Mouse (Mus musculus): ENCODE results near the gene Pdzd7. TPM values are rescaled to one million over a fixed set of nuclear protein-coding genes. Genes with fewer than 3 reads are reported as not detected.

Gene Pdzd7
- polyA plus RNA-seq, 1 experiment from 2014 or later = not detected

GRCm38 (mm10) chr19:45015518-45016281, 29.8 kb downstream of the Pdzd7 start:
- Histone ChIP-seq H3K9me3 (no peaks in the 10 kb centered on the region), H3K36me3 (peaks cover 28% of the 10 kb centered on the region), H3K9ac (peak overlapping the region; percentile 98), H3K27ac (replicated peaks) (peak overlapping the region; percentile 100), H3K4me3 (peak overlapping the region; percentile 85), H3K4me2 (peak overlapping the region; percentile 98), H3K27me3 (replicated peaks) (no peaks in the 10 kb centered on the region), H3K4me1 (peaks cover 54% of the 10 kb centered on the region)
- WGBS = under 1% methylated on average over 34 of the region's 34 CpGs
- peak; percentile 39 for ATAC-seq (ENCODE audit: extremely low read depth, insufficient number of reproducible peaks, low FRiP score, low TSS enrichment)

- peak overlapping the region; percentile 85 for H3K4me3 ChIP-seq
- ATAC-seq (ENCODE audit: extremely low read depth, insufficient number of reproducible peaks, low FRiP score, low TSS enrichment) = peak; percentile 19; the same call in 1 of the 2 replicates
- H3K27ac ChIP-seq (replicated peaks) = peak overlapping the region; percentile 100
- under 1% methylated on average over 25 of the region's 25 CpGs for WGBS
- peaks cover 30% of the 10 kb centered on the region for H3K36me3 ChIP-seq
- H3K4me1 ChIP-seq = peaks cover 47% of the 10 kb centered on the region
- H3K27me3 ChIP-seq (replicated peaks) = no peaks in the 10 kb centered on the region
- no peaks in the 10 kb centered on the region for H3K9me3 ChIP-seq
- peak overlapping the region; percentile 98 for H3K9ac ChIP-seq
- peak overlapping the region; percentile 98 for H3K4me2 ChIP-seq
Measured at GRCm38 (mm10) chr19:45014981-45015402, 30.5 kb downstream of the Pdzd7 start.

DNA sequence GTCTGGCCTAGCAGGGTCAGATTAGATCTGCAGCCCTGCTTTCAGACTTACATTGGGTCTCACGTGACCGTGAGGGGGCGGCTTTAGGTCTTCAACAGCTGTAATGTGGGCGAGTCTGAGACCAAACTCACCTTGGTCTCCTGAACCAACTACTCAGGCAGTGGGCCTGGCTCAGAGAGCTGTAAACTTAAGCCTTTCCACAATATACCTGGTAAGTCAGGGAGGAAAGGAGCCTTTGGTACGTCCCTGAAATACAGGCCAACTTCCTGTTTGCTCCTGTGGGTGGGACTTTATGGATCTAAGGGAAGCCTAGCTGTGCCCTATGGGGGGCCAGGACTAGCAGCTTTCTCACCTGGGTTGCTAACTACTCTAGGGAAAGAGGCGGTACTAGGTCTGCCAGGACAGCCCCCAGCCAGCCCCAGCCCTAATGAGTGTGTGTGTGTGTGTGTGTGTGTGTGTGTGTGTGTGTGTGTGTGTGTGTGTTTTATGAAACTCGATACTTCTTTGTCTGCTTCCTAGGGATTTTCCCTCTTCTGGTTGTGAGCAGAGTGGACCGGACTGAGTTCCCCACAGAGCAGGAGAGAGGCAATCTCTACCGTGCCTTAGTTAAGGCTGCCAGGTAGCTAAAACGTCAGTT, 31.1 kb downstream of the Pdzd7 start, which contains the start of gene Lzts2:
Gene Lzts2 (plus strand): TSS at position 80 of the 637 bp plus-strand sequence.
- no peak for ATAC-seq (ENCODE audit: extremely low read depth, insufficient number of reproducible peaks, low FRiP score, low TSS enrichment)
- H3K36me3 ChIP-seq = peaks cover 30% of the 10 kb centered on the region
- peak within 1 kb of the TSS; percentile 100 for H3K27ac ChIP-seq (replicated peaks)
- H3K9me3 ChIP-seq = no peaks in the 10 kb centered on the region
- H3K9ac ChIP-seq = peak within 1 kb of the TSS; percentile 98
- H3K4me1 ChIP-seq = peaks cover 42% of the 10 kb centered on the region
- H3K27me3 ChIP-seq (replicated peaks) = no peaks in the 10 kb centered on the region
- WGBS = 3% methylated on average over 10 of the region's 10 CpGs
- H3K4me3 ChIP-seq = peak within 1 kb of the TSS; percentile 85
- H3K4me2 ChIP-seq = peak within 1 kb of the TSS; percentile 98

- H3K9me3 ChIP-seq = no peaks in the 10 kb centered on the region
- ATAC-seq (ENCODE audit: extremely low read depth, insufficient number of reproducible peaks, low FRiP score, low TSS enrichment) = no peak
- H3K9ac ChIP-seq = peak overlapping the region; percentile 98
- no peak overlapping the region for H3K4me3 ChIP-seq
- H3K27me3 ChIP-seq (replicated peaks) = no peaks in the 10 kb centered on the region
- WGBS = 61% methylated on average over 6 of the region's 6 CpGs
- peak overlapping the region; percentile 100 for H3K27ac ChIP-seq (replicated peaks)
- peaks cover 36% of the 10 kb centered on the region for H3K36me3 ChIP-seq
- peaks cover 34% of the 10 kb centered on the region for H3K4me1 ChIP-seq
- peak overlapping the region; percentile 98 for H3K4me2 ChIP-seq
Measured at GRCm38 (mm10) chr19:45013581-45014225, 31.8 kb downstream of the Pdzd7 start.

- peak overlapping the region; percentile 30; the same call in 1 of the 2 replicates for H3K9ac ChIP-seq
- no peak for ATAC-seq (ENCODE audit: extremely low read depth, insufficient number of reproducible peaks, low FRiP score, low TSS enrichment)
- no peaks in the 10 kb centered on the region for H3K27me3 ChIP-seq (replicated peaks)
- no peaks in the 10 kb centered on the region for H3K9me3 ChIP-seq
- H3K36me3 ChIP-seq = peaks cover 44% of the 10 kb centered on the region
- 37% methylated on average over 6 of the region's 6 CpGs for WGBS
- peaks cover 39% of the 10 kb centered on the region for H3K4me1 ChIP-seq
- no peak overlapping the region for H3K4me2 ChIP-seq
- H3K27ac ChIP-seq (replicated peaks) = no peak overlapping the region
- no peak overlapping the region for H3K4me3 ChIP-seq
Measured at GRCm38 (mm10) chr19:45012636-45013035, 32.9 kb downstream of the Pdzd7 start.

GRCm38 (mm10) chr19:45012219-45012618, 33.3 kb downstream of the Pdzd7 start:
- H3K9ac ChIP-seq = no peak overlapping the region
- H3K4me3 ChIP-seq = no peak overlapping the region
- H3K27ac ChIP-seq (replicated peaks) = no peak overlapping the region
- H3K9me3 ChIP-seq = no peaks in the 10 kb centered on the region
- peaks cover 44% of the 10 kb centered on the region for H3K36me3 ChIP-seq
- H3K27me3 ChIP-seq (replicated peaks) = no peaks in the 10 kb centered on the region
- 76% methylated on average over 8 of the region's 8 CpGs for WGBS
- no peak for ATAC-seq (ENCODE audit: extremely low read depth, insufficient number of reproducible peaks, low FRiP score, low TSS enrichment)
- no peak overlapping the region for H3K4me2 ChIP-seq
- H3K4me1 ChIP-seq = peaks cover 43% of the 10 kb centered on the region

- no peak for ATAC-seq (ENCODE audit: extremely low read depth, insufficient number of reproducible peaks, low FRiP score, low TSS enrichment)
- WGBS = 72% methylated on average over 4 of the region's 4 CpGs
Measured at GRCm38 (mm10) chr19:45010646-45011045, 34.9 kb downstream of the Pdzd7 start.

DNA sequence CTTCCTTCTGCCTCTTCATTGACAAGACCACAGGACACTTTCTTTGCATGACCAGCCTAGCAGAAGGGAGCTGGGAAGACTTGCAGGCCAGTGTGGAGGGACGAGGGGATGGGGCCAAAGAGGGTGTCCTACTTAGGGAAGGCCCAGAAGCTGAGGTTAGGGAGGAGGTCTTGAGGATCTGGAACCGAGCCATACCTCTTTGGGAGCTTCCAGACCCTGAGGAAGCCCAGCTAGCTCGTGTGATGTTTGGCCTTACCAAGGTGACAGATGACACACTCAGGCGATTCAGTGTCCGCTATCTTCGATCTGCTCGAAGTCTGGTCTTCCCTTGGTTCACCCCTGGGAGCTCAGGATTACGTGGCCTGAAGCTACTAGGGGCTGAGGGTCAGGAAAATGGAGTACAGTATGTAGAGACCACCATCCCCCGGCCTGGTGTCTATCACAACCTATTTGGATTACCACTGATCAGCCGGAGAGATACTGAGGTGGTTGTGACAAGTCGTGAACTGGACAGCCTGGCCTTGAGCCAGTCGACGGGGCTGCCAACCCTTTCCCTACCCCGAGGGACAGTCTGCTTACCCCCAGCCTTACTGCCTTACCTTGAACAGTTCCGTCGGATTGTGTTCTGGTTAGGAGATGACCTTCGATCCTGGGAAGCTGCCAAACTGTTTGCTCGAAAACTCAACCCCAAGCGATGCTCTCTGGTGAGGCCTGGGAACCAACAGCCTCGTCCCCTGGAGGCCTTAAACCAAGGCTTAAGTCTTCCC, 37.9 kb downstream of the Pdzd7 start:
- H3K9me3 ChIP-seq = no peaks in the 10 kb centered on the region
- H3K27me3 ChIP-seq (replicated peaks) = no peaks in the 10 kb centered on the region
- H3K4me2 ChIP-seq = peak overlapping the region; percentile 95
- H3K36me3 ChIP-seq = peaks cover 67% of the 10 kb centered on the region
- H3K27ac ChIP-seq (replicated peaks) = peak overlapping the region; percentile 88; the same call in 1 of the 2 replicates
- WGBS = 79% methylated on average over 20 of the region's 20 CpGs
- H3K4me3 ChIP-seq = peak overlapping the region; percentile 99
- no peak for ATAC-seq (ENCODE audit: extremely low read depth, insufficient number of reproducible peaks, low FRiP score, low TSS enrichment)
- peaks cover 29% of the 10 kb centered on the region for H3K4me1 ChIP-seq
- H3K9ac ChIP-seq = peak overlapping the region; percentile 93

More at GRCm38 (mm10) chr19:45010646-45011045, 34.9 kb downstream of the Pdzd7 start:
- no peak overlapping the region for H3K9ac ChIP-seq
- H3K4me3 ChIP-seq = no peak overlapping the region
- no peaks in the 10 kb centered on the region for H3K27me3 ChIP-seq (replicated peaks)
- H3K4me2 ChIP-seq = no peak overlapping the region
- H3K27ac ChIP-seq (replicated peaks) = no peak overlapping the region
- H3K9me3 ChIP-seq = no peaks in the 10 kb centered on the region
- H3K4me1 ChIP-seq = peaks cover 42% of the 10 kb centered on the region
- peaks cover 44% of the 10 kb centered on the region for H3K36me3 ChIP-seq

- Histone ChIP-seq H3K27me3 (replicated peaks) (no peaks in the 10 kb centered on the region), H3K9me3 (no peaks in the 10 kb centered on the region), H3K4me1 (peaks cover 29% of the 10 kb centered on the region), H3K36me3 (peaks cover 67% of the 10 kb centered on the region), H3K9ac (peak overlapping the region; percentile 93), H3K27ac (replicated peaks) (peak overlapping the region; percentile 88), H3K4me2 (peak overlapping the region; percentile 95), H3K4me3 (peak overlapping the region; percentile 99)
- WGBS = 38% methylated on average over 17 of the region's 17 CpGs
- ATAC-seq (ENCODE audit: extremely low read depth, insufficient number of reproducible peaks, low FRiP score, low TSS enrichment) = no peak
Measured at GRCm38 (mm10) chr19:45007021-45007420, 38.5 kb downstream of the Pdzd7 start.

- Histone ChIP-seq H3K36me3 (peaks cover 67% of the 10 kb centered on the region), H3K4me1 (peaks cover 29% of the 10 kb centered on the region), H3K9me3 (no peaks in the 10 kb centered on the region), H3K4me3 (peak within 1 kb of the TSS; percentile 99), H3K27me3 (replicated peaks) (no peaks in the 10 kb centered on the region), H3K9ac (peak within 1 kb of the TSS; percentile 93), H3K4me2 (peak within 1 kb of the TSS; percentile 95), H3K27ac (replicated peaks) (peak within 1 kb of the TSS; percentile 88)
- ATAC-seq (ENCODE audit: extremely low read depth, insufficient number of reproducible peaks, low FRiP score, low TSS enrichment) = peak; percentile 95
- under 1% methylated on average over 82 of the region's 82 CpGs for WGBS
Measured at GRCm38 (mm10) chr19:45005957-45006712, 39.4 kb downstream of the Pdzd7 start, which contains the start of gene Mrpl43. Gene Mrpl43 (minus strand): TSS chr19:45006442.

All from heart, embryonic 13.5 days (tissue).